Mouse (Mus musculus) lung, embryonic 14.5 days (tissue): Measurements from ENCODE around the gene Ecd. TPM values are rescaled to one million over a fixed set of nuclear protein-coding genes. Genes with fewer than 3 reads are reported as not detected.
A peak's percentile ranks its signal among the peaks of the same experiment; 100 is the strongest.

ENCODE experiments used
- ATAC-seq: fragments of 200-750 bp; cut with Nextera tagmentation; 2 replicates; pipeline ENCODE4 v1.8.0; 2017; ENCODE audit warnings: mild to moderate bottlenecking, moderate TSS enrichment, moderate library complexity; ENCODE audit not compliant: insufficient read depth
- DNase-seq: peaks from one replicate; pipeline ENCODE4 v3.0.0-alpha.2; 2015
- H3K27ac ChIP-seq: fragments of 300-500 bp; sonication (generic); 2 replicates; pipeline ENCODE4 v1.5.1; 2014; ENCODE audit warnings: low read depth, mild to moderate bottlenecking, moderate library complexity
- H3K27me3 ChIP-seq: fragments of 300-500 bp; sonication (generic); 2 replicates; pipeline ENCODE4 v1.6.1; 2014; ENCODE audit warnings: low read length, control low read depth; ENCODE audit not compliant: insufficient read depth
- H3K36me3 ChIP-seq: fragments of 300-500 bp; sonication (generic); 2 replicates; pipeline ENCODE4 v1.6.1; 2014; ENCODE audit warnings: control low read depth; ENCODE audit not compliant: insufficient read depth
- H3K4me1 ChIP-seq: fragments of 300-500 bp; sonication (generic); 2 replicates; pipeline ENCODE4 v1.6.1; 2014; ENCODE audit warnings: antibody characterized with exemption, control low read depth; ENCODE audit not compliant: insufficient read depth
- H3K4me2 ChIP-seq: fragments of 300-500 bp; sonication (generic); 2 replicates; pipeline ENCODE4 v1.6.1; 2014; ENCODE audit warnings: mild to moderate bottlenecking
- H3K4me3 ChIP-seq: fragments of 300-500 bp; sonication (generic); 2 replicates; pipeline ENCODE4 v1.5.1; 2014; ENCODE audit warnings: low read depth, low read length
- H3K9ac ChIP-seq: fragments of 300-500 bp; sonication (generic); 2 replicates; pipeline ENCODE4 v1.6.1; 2014
- H3K9me3 ChIP-seq: fragments of 300-500 bp; sonication (generic); 2 replicates; pipeline ENCODE4 v1.6.1; 2016; ENCODE audit warnings: low read depth, low read length, control low read depth
- CTCF ChIP-seq: IDR thresholded peaks from 2 replicates; pipeline ENCODE4 v1.5.1; 2016; ENCODE audit warnings: antibody characterized with exemption, low read depth
- WGBS: fragments of 180-500 bp; shearing (Covaris S2); extraction: QIAGEN DNeasy Blood & Tissue Kit; methylation state at CpG from one replicate; pipeline ENCODE4 v1.1.7; 2014; 5-methylcytosine and 5-hydroxymethylcytosine counted together
- polyA plus RNA-seq: library from polyadenylated mRNA; unstranded; fragments of >200 nt; fragmentation: Nextera tagmentation; extraction: Ambion mirVana; gene quantifications from 2 replicates; pipeline ENCODE4 v1.2.1, GENCODE M21; 2014

Gene Ecd
- polyA plus RNA-seq, 1 experiment from 2014 or later, result 60.6 TPM

GRCm38 (mm10) chr14:20294117-20294892 lies 53.6 kb downstream of the Ecd start, which contains the start of gene Nudt13:
Nudt13 (plus strand) TSS chr14:20294697.
- Histone ChIP-seq H3K27ac (no peak within 1 kb of the TSS), H3K4me1 (no peaks in the 10 kb centered on the region), H3K4me3 (peak within 1 kb of the TSS; percentile 49), H3K4me2 (peak within 1 kb of the TSS; percentile 73), H3K27me3 (no peaks in the 10 kb centered on the region), H3K9me3 (no peaks in the 10 kb centered on the region), H3K36me3 (no peaks in the 10 kb centered on the region), H3K9ac (peak within 1 kb of the TSS; percentile 52)
- DNase-seq, result peak; percentile 97
- peak; percentile 98 for ATAC-seq
- WGBS, result 21% methylated on average over 14 of the region's 14 CpGs
- TF ChIP-seq CTCF, result no peak

- Histone ChIP-seq H3K4me1 (no peaks in the 10 kb centered on the region), H3K36me3 (no peaks in the 10 kb centered on the region), H3K4me2 (no peak overlapping the region), H3K9ac (no peak overlapping the region), H3K9me3 (no peaks in the 10 kb centered on the region), H3K27ac (no peak overlapping the region), H3K4me3 (no peak overlapping the region), H3K27me3 (no peaks in the 10 kb centered on the region)
- TF ChIP-seq CTCF, result no peak
- DNase-seq, result no peak
- 46% methylated on average over 4 of the region's 4 CpGs for WGBS
- no peak for ATAC-seq
These were observed 56.5 kb downstream of the Ecd start for GRCm38 (mm10) chr14:20291391-20291790.

Other genes with a start within 250 kb of the Ecd start
- 12.7 and 13.5 TPM in 2 replicates for gene Saysd1, start 209.6 kb downstream of the Ecd start, polyA plus RNA-seq
- gene Kcnk5, start 166.3 kb downstream of the Ecd start, polyA plus RNA-seq, result 9.3 and 10.7 TPM in 2 replicates
- 2.6 and 3.0 TPM in 2 replicates for gene Kcnk16, start 78.9 kb downstream of the Ecd start, polyA plus RNA-seq
- 14.7 and 15.0 TPM in 2 replicates for gene Nudt13, start 53.4 kb downstream of the Ecd start, polyA plus RNA-seq
- gene Fam149b, start within 50 bp of the Ecd start, polyA plus RNA-seq, result 42.8 and 44.4 TPM in 2 replicates
- 165 and 183 TPM in 2 replicates for gene Dnajc9, start 40.8 kb upstream of the Ecd start, polyA plus RNA-seq
- gene Mrps16, start 45.5 kb upstream of the Ecd start, polyA plus RNA-seq, result 93.5 and 96.8 TPM in 2 replicates
- gene Cfap70, start 104.1 kb upstream of the Ecd start, polyA plus RNA-seq, result 0.12 and 0.82 TPM in 2 replicates
- gene Anxa7, start 132.0 kb upstream of the Ecd start, polyA plus RNA-seq, result 36.0 and 36.9 TPM in 2 replicates
- 0.96 and 1.4 TPM in 2 replicates for gene Mss51, start 148.8 kb upstream of the Ecd start, polyA plus RNA-seq
- gene Ppp3cb, start 198.5 kb upstream of the Ecd start, polyA plus RNA-seq, result 60.7 and 61.1 TPM in 2 replicates